Comparison of ENCODE assay signal across 8 mouse cellular contexts in the genomic region with DNA sequence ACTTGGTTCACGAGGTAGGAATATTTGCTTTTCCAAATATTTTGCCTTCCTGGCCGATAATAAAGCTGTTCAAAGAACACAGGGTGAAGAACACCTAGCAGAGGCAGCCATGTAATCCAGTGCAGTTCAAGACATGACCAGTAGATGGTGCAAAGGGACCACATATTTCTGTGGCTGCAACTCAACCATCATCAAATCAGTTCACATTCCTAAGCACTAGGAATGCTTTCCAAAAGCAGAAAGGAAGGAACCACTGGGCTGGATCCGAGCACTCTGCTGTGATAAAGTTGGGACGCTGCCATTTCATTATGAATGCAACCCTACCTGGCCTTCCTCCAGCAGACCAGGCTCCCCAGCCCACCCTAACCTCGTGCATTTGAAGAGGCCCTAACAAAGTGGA.
A peak's percentile ranks its signal among the peaks of the same experiment; 100 is the strongest.
DNase-seq lines count a peak whose midpoint lies in the region; ATAC-seq and TF ChIP-seq lines count a peak whose summit lies in the region.

No protein-coding gene starts in this region.

- H3K4me1 ChIP-seq in intestine, embryonic 14.5 days (replicated peaks; ENCODE audit: control insufficient read depth, insufficient read depth, low read length) = no peaks in the 10 kb centered on the region
- no peaks in the 10 kb centered on the region for H3K4me1 ChIP-seq in intestine, embryonic 16.5 days (ENCODE audit: control insufficient read depth, insufficient read depth, low read length)
- peaks cover 9% of the 10 kb centered on the region for H3K4me1 ChIP-seq in midbrain, embryonic 14.5 days (ENCODE audit: control insufficient read depth, insufficient read depth, low read length)
- no peaks in the 10 kb centered on the region for H3K4me1 ChIP-seq in small intestine, adult 2 months (ENCODE audit: control insufficient read depth, insufficient read depth, insufficient read length, low read length)

- H3K27ac ChIP-seq in intestine, embryonic 14.5 days (ENCODE audit: low read depth) = no peak overlapping the region
- H3K27ac ChIP-seq in intestine, embryonic 16.5 days (ENCODE audit: low read length) = no peak overlapping the region
- H3K27ac ChIP-seq in midbrain, embryonic 14.5 days (replicated peaks; ENCODE audit: low read depth, low read length) = peak overlapping the region; percentile 5; the same call in 1 of the 2 replicates
- no peak overlapping the region for H3K27ac ChIP-seq in small intestine, adult 2 months (ENCODE audit: insufficient read depth, low read depth, low read length)

- DNase-seq in intestine, embryonic 14.5 days (ENCODE audit: low spot score) = peak; percentile 90
- DNase-seq in cerebellum, postnatal 14 days = peak; percentile 91 to 93
- DNase-seq in frontal cortex, postnatal 14 days (ENCODE audit: low spot score in 2 of 2) = peak; percentile 56 to 81
- peak; percentile 96 for DNase-seq in hindlimb bud, embryonic 11.5 days (ENCODE audit: extremely low spot score, low read depth, low spot score)
- peak; percentile 60 to 65 for DNase-seq in left cerebral cortex, adult 8-10 months (ENCODE audit: low spot score in 2 of 2)
- DNase-seq in midbrain, embryonic 14.5 days = peak; percentile 93

- no peak for TF ChIP-seq POLR2A in small intestine, adult 2 months (IDR thresholded peaks at IDR 0.05; ENCODE audit: low read depth, low read length)

- no peak overlapping the region for H3K9ac ChIP-seq in intestine, embryonic 14.5 days (ENCODE audit: low read length)
- H3K9ac ChIP-seq in intestine, embryonic 16.5 days (ENCODE audit: low read depth, low read length) = no peak overlapping the region
- no peak overlapping the region for H3K9ac ChIP-seq in midbrain, embryonic 14.5 days (replicated peaks; ENCODE audit: low read length)

- peak; percentile 20; the same call in 1 of the 2 replicates for TF ChIP-seq CTCF in small intestine, adult 2 months (IDR thresholded peaks at IDR 0.05; ENCODE audit: extremely low read depth, insufficient read length, insufficient replicate concordance, low read depth, low read length)

- ATAC-seq in intestine, embryonic 14.5 days (replicated peaks; ENCODE audit: low FRiP score, low TSS enrichment, low read depth) = peak; percentile 40; the same call in 1 of the 2 replicates
- no peak for ATAC-seq in intestine, embryonic 16.5 days
- peak; percentile 38; the same call in 1 of the 2 replicates for ATAC-seq in midbrain, embryonic 14.5 days (ENCODE audit: low FRiP score, low TSS enrichment)

- peaks cover 19% of the 10 kb centered on the region for H3K36me3 ChIP-seq in intestine, embryonic 14.5 days (ENCODE audit: control insufficient read depth, insufficient read depth, low read length)
- no peaks in the 10 kb centered on the region for H3K36me3 ChIP-seq in intestine, embryonic 16.5 days (ENCODE audit: control insufficient read depth, insufficient read depth, low read length)
- H3K36me3 ChIP-seq in midbrain, embryonic 14.5 days (ENCODE audit: control insufficient read depth, insufficient read depth, low read length) = peaks cover 45% of the 10 kb centered on the region
- no peaks in the 10 kb centered on the region for H3K36me3 ChIP-seq in small intestine, adult 2 months (ENCODE audit: control insufficient read depth, insufficient read depth, low read length)

- H3K9me3 ChIP-seq in intestine, embryonic 14.5 days (ENCODE audit: control insufficient read depth, low read length) = no peaks in the 10 kb centered on the region
- no peaks in the 10 kb centered on the region for H3K9me3 ChIP-seq in intestine, embryonic 16.5 days (ENCODE audit: control insufficient read depth, low read length)
- no peaks in the 10 kb centered on the region for H3K9me3 ChIP-seq in midbrain, embryonic 14.5 days (ENCODE audit: control insufficient read depth, low read length)

- H3K4me2 ChIP-seq in intestine, embryonic 14.5 days (ENCODE audit: low read length) = no peak overlapping the region
- no peak overlapping the region for H3K4me2 ChIP-seq in intestine, embryonic 16.5 days (ENCODE audit: low read depth, low read length)
- H3K4me2 ChIP-seq in midbrain, embryonic 14.5 days (ENCODE audit: low read length) = no peak overlapping the region

- 10% methylated on average over 5 of the region's 5 CpGs for WGBS in intestine, embryonic 14.5 days
- WGBS in intestine, embryonic 16.5 days = 10% methylated on average over 5 of the region's 5 CpGs
- WGBS in midbrain, embryonic 14.5 days = 9% methylated on average over 5 of the region's 5 CpGs
- WGBS in small intestine, adult 2 months = 19% methylated on average over 5 of the region's 5 CpGs

- H3K27me3 ChIP-seq in intestine, embryonic 14.5 days (replicated peaks; ENCODE audit: control insufficient read depth, insufficient read depth, low read length) = no peaks in the 10 kb centered on the region
- H3K27me3 ChIP-seq in intestine, embryonic 16.5 days (replicated peaks; ENCODE audit: control insufficient read depth, insufficient read depth, low read length) = no peaks in the 10 kb centered on the region
- H3K27me3 ChIP-seq in midbrain, embryonic 14.5 days (ENCODE audit: control insufficient read depth, insufficient read depth, low read length) = no peaks in the 10 kb centered on the region
- H3K27me3 ChIP-seq in small intestine, adult 2 months (ENCODE audit: control insufficient read depth, insufficient read depth, low read length) = no peaks in the 10 kb centered on the region

- H3K4me3 ChIP-seq in intestine, embryonic 14.5 days (ENCODE audit: low read depth, low read length) = no peak overlapping the region
- no peak overlapping the region for H3K4me3 ChIP-seq in intestine, embryonic 16.5 days (ENCODE audit: low read length)
- no peak overlapping the region for H3K4me3 ChIP-seq in midbrain, embryonic 14.5 days (replicated peaks; ENCODE audit: low read depth, low read length)
- H3K4me3 ChIP-seq in small intestine, adult 2 months (ENCODE audit: low read depth, low read length) = no peak overlapping the region
